Mouse (Mus musculus) neutrophil, adult 5-6 weeks (primary cell): ENCODE data around the gene Lrmda. TPM values are rescaled to one million over a fixed set of nuclear protein-coding genes. Genes with fewer than 3 reads are reported as not detected.
"Not testable (repeated sequence)": the region's sequence is repeated elsewhere in the genome, so short reads cannot be mapped to it uniquely, and the experiment has no call there.

Experiments used
- ATAC-seq: fragments of 151-379, 151-347 bp; 2 replicates; pipeline ENCODE4 v1.8.0; 2017; ENCODE audit warnings: mild to moderate bottlenecking, moderate TSS enrichment; ENCODE audit not compliant: insufficient number of reproducible peaks, poor library complexity, low FRiP score, severe bottlenecking; ENCODE audit errors: extremely low read depth
- total RNA-seq: library from RNA; stranded (forward); fragments of 200-1000 nt; gene quantifications from 2 replicates; pipeline ENCODE4 v1.2.3, GENCODE M21; 2017

The Lrmda gene
- total RNA-seq, 1 experiment from 2014 or later = 5.2 TPM

DNA sequence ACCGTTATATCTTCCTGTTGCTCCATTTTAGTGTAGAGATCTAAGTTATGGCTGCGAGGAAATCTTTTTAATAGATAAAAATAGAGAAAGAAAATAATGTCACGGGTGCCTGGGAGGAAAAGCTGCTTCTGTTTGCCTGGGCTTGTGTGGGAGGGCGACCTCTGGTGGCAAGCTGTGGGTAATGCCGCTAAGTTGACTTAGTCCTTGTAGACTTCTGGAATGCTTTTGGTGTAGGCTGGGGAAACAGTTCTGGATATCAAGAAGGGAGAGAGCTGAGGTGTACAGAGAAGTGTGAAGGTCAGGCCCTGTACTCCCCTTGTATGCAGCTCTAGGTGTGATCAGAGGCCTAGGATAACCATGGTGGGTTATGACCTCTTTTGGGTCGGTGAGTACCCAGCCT, 558.7 kb downstream of the Lrmda start:
- no peak for ATAC-seq

DNA sequence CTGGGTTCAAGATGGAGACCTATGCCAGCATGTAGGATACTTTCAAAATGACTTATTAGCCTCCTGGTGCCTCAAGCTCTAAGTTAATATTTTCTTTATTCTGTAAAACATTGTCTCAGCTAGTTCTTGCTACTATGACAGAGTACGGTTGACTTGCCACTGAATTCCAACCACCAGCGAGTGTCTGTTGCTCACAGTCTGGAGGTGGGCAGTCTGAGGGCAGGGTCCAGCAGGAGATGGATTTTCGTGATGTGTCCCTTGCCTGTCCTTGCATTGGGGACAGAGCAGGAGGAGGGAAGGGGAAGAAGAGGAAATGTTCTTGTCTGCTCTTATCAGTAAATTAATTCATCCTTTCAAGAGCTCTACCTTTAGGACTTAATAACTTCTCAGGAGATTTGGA, 559.5 kb downstream of the Lrmda start:
- ATAC-seq = no peak

DNA sequence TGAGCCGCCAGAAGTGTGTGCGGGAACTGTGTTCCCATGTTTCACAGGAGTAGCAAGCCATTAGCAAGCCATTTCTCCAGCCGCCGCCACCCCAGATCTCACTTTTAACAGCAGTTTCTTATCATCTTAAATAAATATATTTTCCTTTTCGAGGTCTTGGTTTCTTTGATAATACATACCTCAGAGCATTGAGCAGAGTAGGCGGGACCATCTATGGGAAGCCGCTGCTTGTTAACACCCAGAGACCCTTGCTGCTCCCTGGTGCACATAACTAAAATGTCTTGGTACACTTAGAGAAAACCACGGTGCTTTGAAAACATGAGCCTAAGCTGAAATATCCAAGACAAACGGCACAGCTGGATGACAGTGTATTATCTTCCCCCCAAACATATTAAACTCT, 562.6 kb downstream of the Lrmda start:
- no peak for ATAC-seq

DNA sequence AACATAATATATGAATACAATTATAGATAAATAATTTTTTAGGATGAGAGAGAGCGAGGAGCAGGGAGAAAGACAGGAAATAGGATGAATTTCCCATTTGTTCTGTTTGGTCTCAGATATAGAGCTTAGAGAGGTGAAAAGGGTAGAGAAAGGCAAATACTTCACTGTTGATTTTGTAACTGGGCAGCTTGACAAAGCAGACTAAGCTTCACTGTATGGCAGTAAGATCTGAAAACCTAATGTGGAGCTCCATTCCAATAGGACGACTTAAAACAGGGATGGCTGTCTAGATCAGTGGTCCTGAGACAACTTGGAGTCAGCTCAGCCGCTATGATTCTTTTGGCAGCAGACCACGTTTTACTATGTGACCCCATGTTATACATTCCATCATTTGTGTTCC, 566.8 kb downstream of the Lrmda start:
- no peak for ATAC-seq

DNA sequence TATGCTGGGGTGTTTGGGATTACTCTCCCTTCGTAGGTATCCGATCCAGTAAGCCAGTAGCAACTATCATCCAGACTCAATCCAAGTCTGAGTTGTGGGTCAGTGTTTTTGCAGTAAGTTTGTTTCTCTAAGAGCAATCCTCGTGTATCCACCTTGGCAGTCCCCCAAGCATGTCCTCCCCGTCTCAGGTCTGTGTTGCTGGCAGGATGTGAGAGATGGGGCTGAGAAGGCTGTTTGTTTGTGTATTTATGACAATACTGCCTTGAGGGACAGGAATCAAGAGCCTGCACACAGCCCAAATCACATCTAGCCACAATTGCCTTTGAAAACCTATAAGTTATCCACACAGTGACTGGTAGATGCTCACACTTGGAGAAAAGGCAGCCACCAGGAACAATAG, 567.3 kb downstream of the Lrmda start:
- no peak for ATAC-seq

DNA sequence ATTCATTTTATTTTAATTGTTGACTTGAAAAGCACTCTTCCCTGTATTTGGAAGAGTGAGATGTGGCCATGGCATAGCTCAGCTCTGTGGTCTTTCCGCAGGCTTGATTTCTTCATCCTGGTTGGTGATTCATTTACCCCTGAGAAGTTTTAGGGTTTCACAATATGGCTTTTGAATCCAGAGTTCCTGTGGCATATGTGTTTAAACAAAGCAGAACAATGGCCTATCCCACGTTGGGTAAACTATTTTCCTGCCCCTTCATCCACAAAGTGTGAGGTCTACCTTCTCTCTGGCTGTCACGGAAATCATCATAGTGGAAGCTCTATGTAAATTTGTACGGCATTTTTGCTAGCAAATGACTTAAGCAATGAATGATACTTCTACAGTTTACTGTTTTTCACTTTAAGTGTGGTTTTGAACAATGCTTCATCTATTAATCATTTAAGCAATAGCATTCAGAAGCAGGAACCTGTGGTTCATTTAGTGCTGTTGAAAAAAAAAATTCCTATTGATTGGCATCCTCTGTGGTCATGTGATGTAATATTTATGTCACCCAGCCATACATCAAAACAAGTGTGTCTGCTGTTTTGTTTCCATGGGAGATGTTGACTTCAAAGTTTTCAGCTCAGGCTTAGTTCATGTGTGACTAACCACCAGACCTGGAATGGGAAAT, 567.9 kb downstream of the Lrmda start:
- ATAC-seq = no peak

DNA sequence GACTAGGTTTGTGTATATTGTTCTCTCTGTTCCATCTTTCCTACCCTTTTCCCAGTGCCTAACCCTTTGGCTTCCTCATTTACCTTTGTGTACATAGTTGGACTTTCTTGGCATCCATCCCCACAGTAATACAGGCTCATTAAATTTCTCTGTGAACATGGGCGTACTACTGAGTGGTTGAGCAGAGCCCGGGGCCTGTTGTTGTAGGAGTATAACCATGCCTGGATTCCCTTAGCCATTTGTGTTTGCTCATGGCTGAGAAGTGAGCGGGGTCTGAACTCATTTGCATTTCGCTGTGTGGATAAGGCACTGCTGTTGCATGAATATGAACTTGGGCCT, 568.4 kb downstream of the Lrmda start:
- no peak for ATAC-seq

DNA sequence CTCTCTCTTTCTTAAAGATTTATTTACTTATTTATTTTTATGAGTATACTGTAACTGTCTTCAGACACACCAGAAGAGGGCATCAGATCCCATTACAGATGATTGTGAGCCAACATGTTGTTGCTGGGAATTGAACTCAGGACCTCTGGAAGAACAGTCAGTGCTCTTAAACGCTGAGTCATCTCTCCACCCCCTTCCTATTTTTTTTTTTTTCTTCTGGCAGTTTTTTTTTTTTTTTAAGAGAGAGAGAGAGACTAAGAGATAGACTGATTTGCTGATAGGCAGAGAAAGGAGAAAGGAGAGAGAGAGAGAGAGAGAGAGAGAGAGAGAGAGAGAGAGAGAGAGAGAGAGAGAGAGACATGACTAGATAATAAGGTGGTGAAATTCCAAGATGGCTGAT, 568.9 kb downstream of the Lrmda start:
- not testable (repeated sequence) for ATAC-seq

DNA sequence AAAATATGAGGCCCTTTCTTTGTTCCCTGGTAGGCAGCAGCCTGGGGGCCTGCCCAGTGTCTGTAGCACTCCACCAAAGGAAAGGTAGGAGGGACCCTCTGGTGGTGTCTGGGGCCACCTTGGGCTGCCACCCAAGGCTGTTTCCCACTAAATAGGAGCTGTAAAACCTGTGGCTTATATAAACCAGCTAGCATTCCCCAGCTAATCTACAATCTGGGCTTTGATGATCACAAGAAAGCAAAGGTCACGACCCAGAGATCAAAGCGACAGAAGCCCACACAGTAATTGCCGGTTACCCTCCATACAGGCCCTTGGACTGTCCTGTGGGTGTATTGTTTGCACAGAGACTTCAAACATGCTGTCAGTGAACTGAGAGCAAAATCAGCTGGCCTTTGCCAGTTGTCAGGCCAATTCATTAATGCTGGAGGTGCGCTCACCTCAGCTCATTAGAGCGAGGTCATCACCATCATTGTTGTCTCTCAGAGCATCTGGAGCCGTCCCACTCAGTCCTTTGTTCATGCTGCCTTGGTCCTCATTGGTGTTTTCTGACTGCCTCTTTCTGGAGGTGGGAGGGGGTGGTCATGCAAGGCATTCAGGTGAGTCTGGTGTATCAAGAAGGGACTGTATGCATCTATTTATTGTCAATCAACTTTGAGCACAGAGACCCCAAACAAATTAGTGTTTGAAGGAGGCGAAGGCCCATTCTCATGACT, 570.1 kb downstream of the Lrmda start:
- ATAC-seq = no peak

DNA sequence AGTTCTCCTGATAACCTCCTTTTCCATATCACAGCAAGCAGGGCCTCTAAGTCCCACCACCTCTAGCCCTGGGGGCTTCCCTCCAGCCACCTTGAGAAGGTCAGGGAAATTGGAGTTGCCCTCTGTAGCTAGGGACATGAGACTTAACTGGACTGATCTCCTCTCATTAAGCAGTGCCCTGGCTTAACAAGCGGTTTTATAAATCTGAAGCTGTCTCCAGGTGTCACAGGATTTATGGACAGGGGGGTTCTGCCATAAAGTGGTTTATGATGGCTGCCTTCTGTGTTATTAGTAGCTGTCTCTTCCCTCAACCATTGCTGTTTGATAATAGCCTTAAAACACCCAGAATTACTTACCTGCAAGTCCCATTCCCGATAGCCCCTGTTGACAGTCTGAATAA, 571.7 kb downstream of the Lrmda start:
- ATAC-seq = no peak

DNA sequence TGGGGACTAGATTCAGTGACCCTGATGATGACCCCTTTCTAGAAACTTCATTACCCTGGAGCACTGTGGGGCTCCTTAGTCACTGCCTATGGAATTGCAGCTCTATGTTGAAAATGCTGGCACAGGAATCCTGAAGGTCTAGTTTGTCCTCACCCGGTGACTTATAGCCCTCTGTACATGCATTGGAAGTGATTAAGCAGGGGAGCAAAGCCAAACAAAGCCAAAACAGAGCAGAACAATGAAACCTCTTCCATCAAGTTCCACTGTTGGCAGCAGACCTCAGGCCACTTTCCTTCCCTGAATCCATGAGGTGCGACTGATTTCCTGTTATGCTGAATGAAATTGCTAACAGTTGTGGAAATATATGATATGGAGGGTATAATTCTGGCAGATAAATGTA, 578.0 kb downstream of the Lrmda start:
- ATAC-seq = no peak

DNA sequence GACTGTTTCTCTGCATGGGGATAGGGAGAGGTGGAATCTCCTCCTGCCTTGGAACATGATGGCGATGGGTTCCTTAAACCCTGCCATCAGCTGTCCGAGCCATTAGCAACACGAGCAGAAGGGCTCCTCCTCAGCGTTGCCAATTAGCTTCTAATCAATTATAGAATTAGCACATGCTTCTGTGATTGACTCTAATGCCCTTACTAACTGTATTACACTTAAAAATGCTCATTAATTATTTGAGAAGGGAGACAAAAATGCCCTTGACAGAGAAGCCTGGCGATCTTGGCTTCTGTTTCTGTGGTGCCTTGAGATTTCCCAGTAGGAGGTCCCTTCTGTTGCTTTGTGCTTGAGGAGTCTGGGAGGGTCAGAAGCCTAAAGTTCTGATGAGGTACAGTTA, 579.1 kb downstream of the Lrmda start:
- ATAC-seq = no peak

DNA sequence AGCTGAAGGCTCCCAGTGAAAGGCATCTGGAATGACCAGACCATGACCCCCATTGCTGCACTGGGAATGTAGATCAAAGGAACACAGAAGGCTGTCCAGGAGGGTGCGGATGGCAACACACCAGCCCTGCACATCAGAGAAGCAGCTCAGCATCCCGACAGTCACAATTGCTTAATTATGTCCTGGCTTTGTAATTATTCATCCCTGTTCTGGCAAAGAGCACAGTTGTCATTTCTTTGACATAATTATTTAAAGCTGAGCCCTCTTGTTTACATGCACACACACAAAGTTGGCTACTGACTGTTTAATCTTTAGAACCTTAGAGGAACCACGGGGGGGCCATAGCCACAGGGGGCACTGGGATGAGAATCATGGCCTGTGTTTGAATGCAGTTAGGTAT, 580.7 kb downstream of the Lrmda start:
- ATAC-seq = no peak

DNA sequence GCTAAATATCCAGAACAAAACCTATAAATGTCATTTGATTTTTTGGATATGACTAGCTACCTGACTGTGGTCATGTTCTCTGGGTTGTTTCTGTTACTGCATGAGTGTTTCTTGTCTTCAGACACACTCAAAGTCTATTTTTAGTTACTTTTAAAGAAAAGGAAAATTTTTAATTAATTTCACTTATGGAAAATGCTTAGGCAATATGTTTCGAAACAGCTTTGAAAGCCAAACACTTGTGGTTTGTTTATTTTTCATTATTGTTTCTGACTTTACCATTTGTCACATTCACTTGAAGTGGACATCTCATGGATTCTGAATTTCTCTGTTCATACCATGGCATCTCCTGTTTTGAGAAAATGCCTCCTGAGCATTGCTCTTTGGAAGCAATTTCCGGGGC, 582.8 kb downstream of the Lrmda start:
- no peak for ATAC-seq

DNA sequence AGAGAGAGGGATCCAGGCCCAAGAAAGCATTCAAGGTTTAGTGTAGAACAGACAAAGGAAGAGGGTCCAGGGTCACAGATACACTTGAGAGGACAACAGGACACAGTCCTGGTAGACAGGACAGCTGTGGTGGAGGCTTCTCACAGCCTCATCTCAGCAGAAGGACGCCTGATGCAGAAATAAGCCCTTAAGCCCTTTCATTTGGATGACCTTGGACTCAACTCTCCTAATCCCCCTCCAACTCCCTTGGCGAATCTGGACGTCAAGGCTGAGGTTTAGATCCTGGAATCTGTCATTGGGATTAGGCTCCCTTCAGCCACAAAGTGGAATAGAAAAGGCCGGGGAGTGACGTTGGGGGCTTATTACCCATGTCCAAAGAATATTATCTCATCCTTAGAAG, 589.1 kb downstream of the Lrmda start:
- ATAC-seq = no peak

DNA sequence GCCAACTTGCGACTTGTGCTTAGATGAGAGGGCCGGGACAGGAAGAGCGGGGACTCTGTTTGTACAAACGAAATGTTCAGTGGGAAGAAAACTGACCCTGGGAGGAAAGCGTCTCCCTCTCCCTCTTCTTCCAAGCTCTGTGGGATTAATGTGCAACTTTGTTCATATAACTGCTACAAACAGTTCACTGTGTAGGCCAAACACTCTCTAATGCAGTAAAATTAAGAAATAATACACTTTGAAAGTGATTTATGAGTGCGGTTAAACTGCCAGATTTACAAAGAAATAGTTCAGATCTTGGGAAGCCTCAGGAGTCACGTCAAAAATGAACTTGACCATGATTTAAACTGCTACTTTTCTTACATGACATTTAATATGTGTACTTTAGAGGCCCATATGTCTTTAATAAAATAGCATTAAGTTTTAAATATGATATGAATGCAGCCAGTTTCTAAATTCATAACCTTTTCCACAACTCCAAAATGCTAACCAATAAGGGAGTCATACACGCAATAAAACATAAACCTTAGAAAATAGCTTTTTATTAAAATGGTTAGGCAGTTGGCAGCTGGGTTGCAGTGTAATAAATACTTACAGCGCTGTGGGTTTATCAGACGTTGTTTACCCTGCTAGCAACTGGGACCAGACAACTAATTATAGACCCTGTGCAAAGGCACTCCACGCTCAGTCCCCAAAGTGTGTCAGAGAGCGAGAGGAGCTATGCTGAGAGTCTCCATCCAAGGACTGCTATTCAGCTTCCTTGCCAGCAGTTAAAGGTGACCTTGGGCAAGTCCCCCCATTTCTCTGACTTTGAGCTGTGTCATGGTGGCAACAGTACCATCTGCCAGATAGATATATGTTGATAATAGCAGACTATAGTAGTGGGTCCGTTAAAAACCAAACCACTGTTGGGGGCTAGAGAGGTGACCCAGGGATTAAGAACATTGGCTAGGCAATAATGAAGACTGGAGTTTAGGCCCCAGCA, 590.0 kb downstream of the Lrmda start:
- ATAC-seq = no peak

DNA sequence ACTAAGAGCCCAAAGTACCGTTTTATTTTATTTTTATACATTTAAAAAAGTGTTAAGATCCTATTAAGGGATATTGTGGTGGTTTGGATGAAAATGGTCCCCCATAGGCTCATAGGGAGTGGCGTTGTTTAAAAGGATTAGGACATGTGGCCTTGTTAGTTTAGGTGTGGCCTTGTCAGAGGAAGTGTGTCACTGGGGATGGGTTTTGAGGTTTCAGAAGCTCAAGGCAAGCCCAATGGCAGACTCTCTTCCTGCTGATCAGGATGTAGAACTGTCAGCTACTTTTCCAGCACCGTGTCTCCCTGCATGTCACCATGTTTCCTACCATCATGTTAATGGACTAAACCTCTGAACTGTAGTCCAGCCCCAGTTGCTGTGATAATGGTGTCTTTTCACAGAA, 591.5 kb downstream of the Lrmda start:
- ATAC-seq = no peak

DNA sequence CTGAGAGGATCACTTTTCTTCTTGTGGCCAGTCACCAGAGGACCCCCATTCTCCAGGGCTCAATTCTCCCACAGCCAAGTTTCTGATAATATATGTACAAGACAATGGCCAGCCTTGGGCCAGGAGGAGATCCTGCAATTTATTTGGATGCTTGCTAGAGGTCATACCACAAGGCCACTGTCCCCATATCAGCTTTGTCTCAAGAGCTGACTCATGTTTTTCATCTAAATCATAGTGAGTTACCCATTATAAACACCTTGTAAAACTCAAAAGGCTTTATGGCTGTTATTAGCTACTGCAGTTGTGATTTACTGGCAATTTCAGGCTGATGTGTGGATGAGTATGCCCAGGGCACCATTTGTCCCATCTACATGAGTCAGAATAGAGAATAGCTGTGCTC, 600.7 kb downstream of the Lrmda start:
- ATAC-seq = no peak

DNA sequence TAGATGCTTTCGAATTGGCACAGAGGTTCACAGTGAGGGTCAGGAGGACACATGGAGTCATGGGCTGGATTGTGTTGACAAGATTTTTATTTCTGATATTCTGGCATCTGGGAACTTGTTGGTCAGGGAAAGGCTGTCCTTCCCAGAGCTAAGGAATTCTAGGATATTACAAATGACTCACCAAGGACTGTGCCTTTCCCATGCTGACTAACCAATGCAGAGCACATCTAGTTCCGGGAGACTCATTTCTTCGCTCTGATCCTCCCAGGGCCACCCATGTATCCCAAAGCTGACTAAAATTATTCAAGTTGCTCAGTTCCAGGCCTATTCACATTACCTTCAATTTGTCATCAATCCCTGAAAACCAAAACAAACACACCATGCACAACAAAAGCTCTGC, 602.4 kb downstream of the Lrmda start:
- ATAC-seq = no peak
